Mouse (Mus musculus) neural tube, embryonic 11.5 days (tissue): ENCODE measurements at regions not wholly inside any gene's neighbourhood (a gene's known extent, or its start where the extent isn't known, plus 50 kb on each side); places are given as distances from the start of the nearest gene placed in this dataset.

Experiments
- ATAC-seq: fragments of 200-750 bp; cut with Nextera tagmentation; 2 replicates; pipeline ENCODE4 v1.8.0; 2017; ENCODE audit warnings: moderate number of reproducible peaks, mild to moderate bottlenecking, moderate TSS enrichment, moderate library complexity; ENCODE audit not compliant: insufficient read depth, low FRiP score, low TSS enrichment
- DNase-seq: peaks from one replicate; pipeline ENCODE4 v3.0.0-alpha.2; 2015; ENCODE audit warnings: low spot score
- H3K27ac ChIP-seq: fragments of 300-500 bp; sonication (generic); 2 replicates; pipeline ENCODE4 v1.5.1; 2014; ENCODE audit warnings: low read depth, mild to moderate bottlenecking, low read length
- H3K27me3 ChIP-seq: fragments of 300-500 bp; sonication (generic); 2 replicates; pipeline ENCODE4 v1.6.1; 2014; ENCODE audit warnings: mild to moderate bottlenecking, low read length, mixed read lengths; ENCODE audit not compliant: control insufficient read depth, insufficient read depth
- H3K36me3 ChIP-seq: fragments of 300-500 bp; sonication (generic); 2 replicates; pipeline ENCODE4 v1.6.1; 2014; ENCODE audit warnings: mild to moderate bottlenecking, low read length, moderate library complexity, mixed read lengths; ENCODE audit not compliant: control insufficient read depth, insufficient read depth
- H3K4me1 ChIP-seq: fragments of 300-500 bp; sonication (generic); 2 replicates; pipeline ENCODE4 v1.6.1; 2014; ENCODE audit warnings: low read length, mixed read lengths; ENCODE audit not compliant: control insufficient read depth, insufficient read depth
- H3K4me2 ChIP-seq: fragments of 300-500 bp; sonication (generic); 2 replicates; pipeline ENCODE4 v1.6.1; 2014; ENCODE audit warnings: low read depth, mild to moderate bottlenecking, moderate library complexity
- H3K4me3 ChIP-seq: fragments of 300-500 bp; sonication (generic); 2 replicates; pipeline ENCODE4 v1.5.1; 2014; ENCODE audit warnings: low read depth, low read length
- H3K9ac ChIP-seq: fragments of 300-500 bp; sonication (generic); 2 replicates; pipeline ENCODE4 v1.6.1; 2014; ENCODE audit warnings: mild to moderate bottlenecking, low read length
- H3K9me3 ChIP-seq: fragments of 300-500 bp; sonication (generic); 2 replicates; pipeline ENCODE4 v1.6.1; 2016; ENCODE audit warnings: low read length; ENCODE audit not compliant: control insufficient read depth
- WGBS: fragments of 180-500 bp; shearing (Covaris S2); extraction: QIAGEN DNeasy Blood & Tissue Kit; methylation state at CpG from one replicate; pipeline ENCODE4 v1.1.7; 2014; 5-methylcytosine and 5-hydroxymethylcytosine counted together

GRCm38 (mm10) chr13:119310013-119310412 lies 118.4 kb upstream of the Paip1 start:
- H3K36me3 ChIP-seq: no peaks in the 10 kb centered on the region
- H3K27ac ChIP-seq: no peak overlapping the region
- no peaks in the 10 kb centered on the region for H3K27me3 ChIP-seq
- H3K4me1 ChIP-seq: no peaks in the 10 kb centered on the region
- no peak overlapping the region for H3K4me3 ChIP-seq
- 89% methylated on average over 3 of the region's 3 CpGs for WGBS
- ATAC-seq: no peak
- no peak overlapping the region for H3K9ac ChIP-seq
- no peaks in the 10 kb centered on the region for H3K9me3 ChIP-seq
- DNase-seq: no peak
- no peak overlapping the region for H3K4me2 ChIP-seq

GRCm38 (mm10) chr13:119314356-119314755 lies 114.0 kb upstream of the Paip1 start:
- H3K9me3 ChIP-seq: no peaks in the 10 kb centered on the region
- H3K27me3 ChIP-seq: no peaks in the 10 kb centered on the region
- no peak overlapping the region for H3K9ac ChIP-seq
- H3K4me1 ChIP-seq: no peaks in the 10 kb centered on the region
- no peak overlapping the region for H3K4me2 ChIP-seq
- no peak for ATAC-seq
- DNase-seq: no peak
- H3K27ac ChIP-seq: no peak overlapping the region
- no peaks in the 10 kb centered on the region for H3K36me3 ChIP-seq
- no peak overlapping the region for H3K4me3 ChIP-seq
- 77% methylated on average over 3 of the region's 3 CpGs for WGBS

- WGBS: 91% methylated on average over 1 of the region's 1 CpGs
- Histone ChIP-seq H3K4me2 (no peak overlapping the region), H3K36me3 (no peaks in the 10 kb centered on the region), H3K27ac (no peak overlapping the region), H3K4me3 (no peak overlapping the region), H3K4me1 (no peaks in the 10 kb centered on the region), H3K27me3 (no peaks in the 10 kb centered on the region), H3K9ac (no peak overlapping the region), H3K9me3 (no peaks in the 10 kb centered on the region)
- ATAC-seq (no peak), DNase-seq (no peak)
Measured at GRCm38 (mm10) chr13:119318358-119318757, 110.0 kb upstream of the Paip1 start.

GRCm38 (mm10) chr13:119325510-119325909 lies 102.9 kb upstream of the Paip1 start:
- WGBS: 88% methylated on average over 2 of the region's 2 CpGs
- Histone ChIP-seq H3K27me3 (no peaks in the 10 kb centered on the region), H3K9ac (no peak overlapping the region), H3K27ac (no peak overlapping the region), H3K4me1 (no peaks in the 10 kb centered on the region), H3K4me3 (no peak overlapping the region), H3K9me3 (no peaks in the 10 kb centered on the region), H3K36me3 (no peaks in the 10 kb centered on the region), H3K4me2 (no peak overlapping the region)
- ATAC-seq: no peak
- no peak for DNase-seq

GRCm38 (mm10) chr13:119326877-119327625 lies 101.3 kb upstream of the Paip1 start:
- Histone ChIP-seq H3K27me3 (no peaks in the 10 kb centered on the region), H3K4me3 (no peak overlapping the region), H3K36me3 (no peaks in the 10 kb centered on the region), H3K9ac (no peak overlapping the region), H3K9me3 (no peaks in the 10 kb centered on the region), H3K4me1 (no peaks in the 10 kb centered on the region), H3K4me2 (no peak overlapping the region), H3K27ac (no peak overlapping the region)
- ATAC-seq (no peak), DNase-seq (no peak)
- WGBS: 81% methylated on average over 5 of the region's 5 CpGs

GRCm38 (mm10) chr13:119328731-119329130 lies 99.7 kb upstream of the Paip1 start:
- Histone ChIP-seq H3K9ac (no peak overlapping the region), H3K9me3 (no peaks in the 10 kb centered on the region), H3K27me3 (no peaks in the 10 kb centered on the region), H3K4me2 (no peak overlapping the region), H3K36me3 (no peaks in the 10 kb centered on the region), H3K4me1 (no peaks in the 10 kb centered on the region), H3K27ac (no peak overlapping the region), H3K4me3 (no peak overlapping the region)
- WGBS: 94% methylated on average over 4 of the region's 4 CpGs
- ATAC-seq: no peak
- no peak for DNase-seq

- Histone ChIP-seq H3K4me3 (no peak overlapping the region), H3K27ac (no peak overlapping the region), H3K9me3 (no peaks in the 10 kb centered on the region), H3K4me1 (no peaks in the 10 kb centered on the region), H3K27me3 (no peaks in the 10 kb centered on the region), H3K9ac (no peak overlapping the region), H3K4me2 (no peak overlapping the region), H3K36me3 (no peaks in the 10 kb centered on the region)
- DNase-seq (no peak), ATAC-seq (no peak)
- 93% methylated on average over 3 of the region's 3 CpGs for WGBS
Measured at GRCm38 (mm10) chr13:119331815-119332214, 96.6 kb upstream of the Paip1 start.

- no peaks in the 10 kb centered on the region for H3K36me3 ChIP-seq
- 75% methylated on average over 6 of the region's 6 CpGs for WGBS
- no peak overlapping the region for H3K9ac ChIP-seq
- no peak overlapping the region for H3K4me3 ChIP-seq
- ATAC-seq (peak; percentile 28; the same call in 1 of the 2 replicates), DNase-seq (no peak)
- H3K9me3 ChIP-seq: no peaks in the 10 kb centered on the region
- no peaks in the 10 kb centered on the region for H3K4me1 ChIP-seq
- no peak overlapping the region for H3K4me2 ChIP-seq
- no peak overlapping the region for H3K27ac ChIP-seq
- no peaks in the 10 kb centered on the region for H3K27me3 ChIP-seq
Measured at GRCm38 (mm10) chr13:119333915-119334314, 94.5 kb upstream of the Paip1 start.

- Histone ChIP-seq H3K27ac (no peak overlapping the region), H3K4me1 (no peaks in the 10 kb centered on the region), H3K9ac (no peak overlapping the region), H3K9me3 (no peaks in the 10 kb centered on the region), H3K27me3 (no peaks in the 10 kb centered on the region), H3K36me3 (no peaks in the 10 kb centered on the region), H3K4me2 (no peak overlapping the region), H3K4me3 (no peak overlapping the region)
- WGBS: 95% methylated on average over 5 of the region's 5 CpGs
- ATAC-seq (no peak), DNase-seq (no peak)
Measured at GRCm38 (mm10) chr13:119337861-119338260, 90.5 kb upstream of the Paip1 start.
